Mouse (Mus musculus): ENCODE measurements around the gene Cyp2j12. TPM values are rescaled to one million over a fixed set of nuclear protein-coding genes. Genes with fewer than 3 reads are reported as not detected.

Gene Cyp2j12
- not detected in 2 replicates for polyA plus RNA-seq (2012; rRNA removed)

GRCm38 (mm10) chr4:96140732-96141467 lies at the start of gene Cyp2j12:
Gene Cyp2j12, minus strand, starts transcription at chr4:96141152.

GRCm38 (mm10) chr4:96077261-96078125 lies 63.5 kb downstream of the Cyp2j12 start, which contains the start of gene Cyp2j13:
Gene Cyp2j13, minus strand, starts transcription at chr4:96077546.

Other genes with a start within 250 kb of the Cyp2j12 start
- gene Hook1, start 173.9 kb downstream of the Cyp2j12 start, polyA plus RNA-seq (2012; rRNA removed), result 92.5 and 99.0 TPM in 2 replicates
- 0.05 and 0.09 TPM in 2 replicates for gene Cyp2j13, start 63.6 kb downstream of the Cyp2j12 start, polyA plus RNA-seq (2012; rRNA removed)
- gene Cyp2j7, start 95.5 kb upstream of the Cyp2j12 start, polyA plus RNA-seq (2012; rRNA removed), result not detected in 2 replicates
- gene Cyp2j11, start 207.5 kb upstream of the Cyp2j12 start, polyA plus RNA-seq (2012; rRNA removed), result not detected in 2 replicates